Mouse (Mus musculus) heart, postnatal 0 days (tissue): ENCODE measurements at regions not wholly inside any gene's neighbourhood (a gene's known extent, or its start where the extent isn't known, plus 50 kb on each side); places are given as distances from the start of the nearest gene placed in this dataset.

Experiments
- CTCF ChIP-seq: IDR thresholded peaks from 2 replicates; pipeline ENCODE4 v1.5.1; 2016; ENCODE audit warnings: antibody characterized with exemption, control low read depth, low read depth
- EP300 ChIP-seq: IDR thresholded peaks from 2 replicates; pipeline ENCODE4 v1.6.1; 2016; ENCODE audit warnings: antibody characterized with exemption, low read depth

- TF ChIP-seq EP300 (no peak), CTCF (no peak)
Observed at GRCm38 (mm10) chr8:102475166-102475802, 310.2 kb downstream of the Cdh11 start.
